Mouse (Mus musculus): ENCODE data around the gene Mrpl37.

DNA sequence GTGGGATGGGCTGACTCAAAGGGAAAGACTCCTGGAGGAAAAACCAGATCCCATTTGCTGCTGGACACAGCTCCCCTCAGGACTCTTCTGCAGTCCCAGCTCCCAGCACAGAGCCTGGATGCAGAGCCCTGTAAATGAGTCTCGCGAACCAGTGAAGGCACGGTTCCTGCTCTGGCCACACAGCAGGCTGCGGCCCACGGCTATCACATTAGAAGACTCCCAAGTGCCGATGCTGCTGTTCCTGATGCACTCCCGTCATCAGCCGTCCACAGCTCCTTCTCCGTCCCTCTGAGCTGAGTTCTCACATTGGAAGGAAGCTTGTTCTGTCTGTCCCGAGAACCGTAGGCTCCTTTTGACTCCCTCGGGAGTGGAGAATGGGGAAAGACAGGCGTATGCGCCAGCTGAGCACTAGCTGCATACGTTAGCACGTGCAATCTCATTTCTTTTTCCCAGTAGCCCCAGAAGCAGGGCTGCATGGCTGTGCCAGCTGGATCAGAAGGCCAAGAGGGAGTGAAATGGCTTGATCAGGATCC, 30.2 kb upstream of the Mrpl37 start, which contains the start of gene Cdcp2:
- no peak for TF ChIP-seq CTCF (IDR thresholded peaks at IDR 0.05; ENCODE audit: control insufficient read depth, insufficient read depth, insufficient replicate concordance, low read depth, low read length)
- TF ChIP-seq POLR2A (IDR thresholded peaks at IDR 0.05; ENCODE audit: control insufficient read depth, low read depth, low read length): no peak
